Mouse (Mus musculus) midbrain, embryonic 14.5 days (tissue): Measurements from ENCODE around the gene Tprg. TPM values are rescaled to one million over a fixed set of nuclear protein-coding genes. Genes with fewer than 3 reads are reported as not detected.

ENCODE experiments used
- ATAC-seq: fragments of 200-750 bp; cut with Nextera tagmentation; 2 replicates; pipeline ENCODE4 v1.8.0; 2017; ENCODE audit warnings: moderate number of reproducible peaks, moderate library complexity; ENCODE audit not compliant: low FRiP score, low TSS enrichment
- DNase-seq: peaks from one replicate; pipeline ENCODE4 v3.0.0-alpha.2; 2015
- H3K27ac ChIP-seq: fragments of 300-500 bp; sonication (generic); replicated peaks from 2 replicates; pipeline ENCODE4 v1.5.1; 2014; ENCODE audit warnings: mild to moderate bottlenecking, low read depth, low read length, moderate library complexity
- H3K27me3 ChIP-seq: fragments of 300-500 bp; sonication (generic); 2 replicates; pipeline ENCODE4 v1.6.1; 2014; ENCODE audit warnings: low read length, control low read depth, mixed read lengths; ENCODE audit not compliant: control insufficient read depth, insufficient read depth
- H3K36me3 ChIP-seq: fragments of 300-500 bp; sonication (generic); 2 replicates; pipeline ENCODE4 v1.6.1; 2014; ENCODE audit warnings: low read length, control low read depth; ENCODE audit not compliant: control insufficient read depth, insufficient read depth
- H3K4me1 ChIP-seq: fragments of 300-500 bp; sonication (generic); 2 replicates; pipeline ENCODE4 v1.6.1; 2014; ENCODE audit warnings: mild to moderate bottlenecking, antibody characterized with exemption, low read length, control low read depth; ENCODE audit not compliant: control insufficient read depth, insufficient read depth
- H3K4me2 ChIP-seq: fragments of 300-500 bp; sonication (generic); 2 replicates; pipeline ENCODE4 v1.6.1; 2014; ENCODE audit warnings: mild to moderate bottlenecking, low read length, moderate library complexity
- H3K4me3 ChIP-seq: fragments of 300-500 bp; sonication (generic); replicated peaks from 2 replicates; pipeline ENCODE4 v1.5.1; 2014; ENCODE audit warnings: low read depth, low read length
- H3K9ac ChIP-seq: fragments of 300-500 bp; sonication (generic); replicated peaks from 2 replicates; pipeline ENCODE4 v1.6.1; 2014; ENCODE audit warnings: mild to moderate bottlenecking, low read length, moderate library complexity
- H3K9me3 ChIP-seq: fragments of 300-500 bp; sonication (generic); 2 replicates; pipeline ENCODE4 v1.6.1; 2016; ENCODE audit warnings: low read length, control low read depth, mixed read lengths; ENCODE audit not compliant: control insufficient read depth
- WGBS: fragments of 180-500 bp; shearing (Covaris S2); extraction: QIAGEN DNeasy Blood & Tissue Kit; methylation state at CpG from one replicate; pipeline ENCODE4 v1.1.7; 2014; 5-methylcytosine and 5-hydroxymethylcytosine counted together
- polyA plus RNA-seq: library from polyadenylated mRNA; unstranded; fragments of >200 nt; fragmentation: Nextera tagmentation; extraction: Ambion mirVana; gene quantifications from 2 replicates; pipeline ENCODE4 v1.2.1, GENCODE M21; 2014

Gene Tprg
- polyA plus RNA-seq, 1 experiment from 2014 or later = not detected

- Histone ChIP-seq H3K36me3 (no peaks in the 10 kb centered on the region), H3K4me1 (peaks cover 13% of the 10 kb centered on the region; the same call in 1 of the 2 replicates), H3K4me2 (no peak overlapping the region), H3K4me3 (no peak overlapping the region), H3K9ac (no peak overlapping the region), H3K9me3 (no peaks in the 10 kb centered on the region), H3K27me3 (no peaks in the 10 kb centered on the region), H3K27ac (peak overlapping the region; percentile 69)
- WGBS = 27% methylated on average over 8 of the region's 8 CpGs
- ATAC-seq = peak; percentile 66; the same call in 1 of the 2 replicates
- DNase-seq = peak; percentile 47
These were observed 120.7 kb downstream of the Tprg start for GRCm38 (mm10) chr16:25407204-25407886.

GRCm38 (mm10) chr16:25408032-25408431 lies 121.4 kb downstream of the Tprg start:
- DNase-seq = no peak
- no peaks in the 10 kb centered on the region for H3K27me3 ChIP-seq
- no peak overlapping the region; the same call in 1 of the 2 replicates for H3K27ac ChIP-seq
- no peak overlapping the region for H3K4me2 ChIP-seq
- H3K9ac ChIP-seq = no peak overlapping the region
- no peak for ATAC-seq
- H3K4me3 ChIP-seq = no peak overlapping the region
- no peaks in the 10 kb centered on the region for H3K36me3 ChIP-seq
- H3K9me3 ChIP-seq = no peaks in the 10 kb centered on the region
- 83% methylated on average over 6 of the region's 6 CpGs for WGBS
- H3K4me1 ChIP-seq = peaks cover 13% of the 10 kb centered on the region; the same call in 1 of the 2 replicates

GRCm38 (mm10) chr16:25411307-25411706 lies 124.7 kb downstream of the Tprg start:
- no peak overlapping the region for H3K4me2 ChIP-seq
- peaks cover 13% of the 10 kb centered on the region; the same call in 1 of the 2 replicates for H3K4me1 ChIP-seq
- DNase-seq (no peak), ATAC-seq (no peak)
- no peaks in the 10 kb centered on the region for H3K36me3 ChIP-seq
- no peak overlapping the region for H3K27ac ChIP-seq
- H3K4me3 ChIP-seq = no peak overlapping the region
- WGBS = 75% methylated on average over 3 of the region's 3 CpGs
- H3K9me3 ChIP-seq = no peaks in the 10 kb centered on the region
- H3K9ac ChIP-seq = no peak overlapping the region
- H3K27me3 ChIP-seq = no peaks in the 10 kb centered on the region

- no peaks in the 10 kb centered on the region for H3K27me3 ChIP-seq
- no peak overlapping the region for H3K4me2 ChIP-seq
- no peak overlapping the region for H3K9ac ChIP-seq
- no peak overlapping the region for H3K4me3 ChIP-seq
- H3K4me1 ChIP-seq = no peaks in the 10 kb centered on the region
- no peak for DNase-seq
- no peaks in the 10 kb centered on the region for H3K9me3 ChIP-seq
- no peaks in the 10 kb centered on the region for H3K36me3 ChIP-seq
- ATAC-seq = no peak
- 79% methylated on average over 1 of the region's 1 CpGs for WGBS
- no peak overlapping the region for H3K27ac ChIP-seq
These were observed 127.3 kb downstream of the Tprg start for GRCm38 (mm10) chr16:25413885-25414284.

GRCm38 (mm10) chr16:25415186-25415585 lies 128.6 kb downstream of the Tprg start:
- DNase-seq (no peak), ATAC-seq (no peak)
- Histone ChIP-seq H3K4me2 (no peak overlapping the region), H3K36me3 (no peaks in the 10 kb centered on the region), H3K4me1 (no peaks in the 10 kb centered on the region), H3K9me3 (no peaks in the 10 kb centered on the region), H3K9ac (no peak overlapping the region), H3K27ac (no peak overlapping the region), H3K4me3 (no peak overlapping the region), H3K27me3 (no peaks in the 10 kb centered on the region)

- H3K4me2 ChIP-seq = no peak overlapping the region
- no peaks in the 10 kb centered on the region for H3K27me3 ChIP-seq
- H3K9ac ChIP-seq = no peak overlapping the region
- no peak overlapping the region for H3K27ac ChIP-seq
- H3K4me3 ChIP-seq = no peak overlapping the region
- ATAC-seq = no peak
- DNase-seq = peak; percentile 25
- no peaks in the 10 kb centered on the region for H3K4me1 ChIP-seq
- 54% methylated on average over 11 of the region's 11 CpGs for WGBS
- no peaks in the 10 kb centered on the region for H3K36me3 ChIP-seq
- H3K9me3 ChIP-seq = no peaks in the 10 kb centered on the region
These were observed 131.4 kb downstream of the Tprg start for GRCm38 (mm10) chr16:25417875-25418630.

- no peak overlapping the region for H3K9ac ChIP-seq
- H3K4me3 ChIP-seq = no peak overlapping the region
- WGBS = 52% methylated on average over 4 of the region's 4 CpGs
- DNase-seq (no peak), ATAC-seq (no peak)
- 0 out of 2 replicates have a peak, but pooled peaks cover 3% of the 10 kb centered on the region for H3K4me1 ChIP-seq
- H3K27ac ChIP-seq = no peak overlapping the region
- no peak overlapping the region for H3K4me2 ChIP-seq
- no peaks in the 10 kb centered on the region for H3K9me3 ChIP-seq
- no peaks in the 10 kb centered on the region for H3K36me3 ChIP-seq
- no peaks in the 10 kb centered on the region for H3K27me3 ChIP-seq
These were observed 136.4 kb downstream of the Tprg start for GRCm38 (mm10) chr16:25422997-25423396.

- no peak for DNase-seq
- ATAC-seq = no peak
- Histone ChIP-seq H3K27me3 (no peaks in the 10 kb centered on the region), H3K4me3 (no peak overlapping the region), H3K27ac (no peak overlapping the region), H3K9ac (no peak overlapping the region), H3K36me3 (no peaks in the 10 kb centered on the region), H3K4me2 (no peak overlapping the region), H3K4me1 (0 out of 2 replicates have a peak, but pooled peaks cover 3% of the 10 kb centered on the region), H3K9me3 (no peaks in the 10 kb centered on the region)
- WGBS = 92% methylated on average over 4 of the region's 4 CpGs
These were observed 137.4 kb downstream of the Tprg start for GRCm38 (mm10) chr16:25424001-25424400.
